Mouse (Mus musculus): ENCODE results near the gene C2cd2l. TPM values are rescaled to one million over a fixed set of nuclear protein-coding genes. Genes with fewer than 3 reads are reported as not detected.

The C2cd2l gene
- total and polyA plus RNA-seq, 3 experiments, result 6.3 to 35.8 (median 19.3) TPM

GRCm38 (mm10) chr9:44266478-44267226 is 53.4 kb downstream of the C2cd2l start:
- no peak overlapping the region for H3K4me3 ChIP-seq (ENCODE audit: low read depth, low read length)
- no peaks in the 10 kb centered on the region for H3K36me3 ChIP-seq (replicated peaks)
- peaks cover 2% of the 10 kb centered on the region; the same call in 1 of the 2 replicates for H3K9me3 ChIP-seq (replicated peaks)
- TF ChIP-seq GATA1 (IDR thresholded peaks at IDR 0.05; ENCODE audit: borderline replicate concordance, low read length) (no peak), GATA2 (IDR thresholded peaks at IDR 0.05; ENCODE audit: borderline replicate concordance, low read depth, low read length) (no peak), TAL1 (conservative IDR thresholded peaks at IDR 0.05; ENCODE audit: low read depth, low read length) (no peak), POLR2AphosphoS5 (IDR thresholded peaks at IDR 0.05; ENCODE audit: insufficient replicate concordance, low read depth, low read length) (no peak), CTCF (IDR thresholded peaks at IDR 0.05; ENCODE audit: low read depth, low read length) (no peak)
- H3K4me1 ChIP-seq (ENCODE audit: insufficient read depth, low read depth, low read length), result peaks cover 8% of the 10 kb centered on the region; the same call in 1 of the 2 replicates
- no peak for ATAC-seq (ENCODE audit: extremely low read depth, insufficient number of reproducible peaks, low FRiP score, poor library complexity, severe bottlenecking)
- peaks cover 28% of the 10 kb centered on the region for H3K27me3 ChIP-seq (ENCODE audit: insufficient read depth, low read length)
- no peak for DNase-seq (ENCODE audit: low spot score)

- H3K36me3 ChIP-seq (replicated peaks), result no peaks in the 10 kb centered on the region
- TF ChIP-seq TAL1 (conservative IDR thresholded peaks at IDR 0.05; ENCODE audit: low read depth, low read length), result no peak
- no peak for TF ChIP-seq GATA1 (IDR thresholded peaks at IDR 0.05; ENCODE audit: borderline replicate concordance, low read length)
- no peak for TF ChIP-seq POLR2AphosphoS5 (IDR thresholded peaks at IDR 0.05; ENCODE audit: insufficient replicate concordance, low read depth, low read length)
- TF ChIP-seq GATA2 (IDR thresholded peaks at IDR 0.05; ENCODE audit: borderline replicate concordance, low read depth, low read length), result no peak
- no peak for TF ChIP-seq CTCF (IDR thresholded peaks at IDR 0.05; ENCODE audit: low read depth, low read length)
- H3K4me3 ChIP-seq (ENCODE audit: low read depth, low read length), result no peak overlapping the region
- DNase-seq (ENCODE audit: low spot score) (no peak), ATAC-seq (ENCODE audit: extremely low read depth, insufficient number of reproducible peaks, low FRiP score, poor library complexity, severe bottlenecking) (no peak)
- peaks cover 46% of the 10 kb centered on the region for H3K27me3 ChIP-seq (ENCODE audit: insufficient read depth, low read length)
- H3K9me3 ChIP-seq (replicated peaks), result no peaks in the 10 kb centered on the region
- peaks cover 6% of the 10 kb centered on the region; the same call in 1 of the 2 replicates for H3K4me1 ChIP-seq (ENCODE audit: insufficient read depth, low read depth, low read length)
Measured at GRCm38 (mm10) chr9:44261388-44261787, 58.7 kb downstream of the C2cd2l start.

Other genes starting within 250 kb of the C2cd2l start
Only the 20 nearest of the 24 such genes appear.
- 40.6 and 46.9 TPM in 2 replicates for gene Rnf26, start 206.8 kb downstream of the C2cd2l start, total RNA-seq (2014; fragmentation: Nextera tagmentation)
- 10.5 and 11.4 TPM in 2 replicates for gene Rnf26, start 206.8 kb downstream of the C2cd2l start, total RNA-seq (2017)
- gene Rnf26, start 206.8 kb downstream of the C2cd2l start, polyA plus RNA-seq (2012), result 29.7 and 41.9 TPM in 2 replicates
- not detected in 2 replicates for gene Mcam, start 185.8 kb downstream of the C2cd2l start, total RNA-seq (2014; fragmentation: Nextera tagmentation)
- 0.06 and 0.16 TPM in 2 replicates for gene Mcam, start 185.8 kb downstream of the C2cd2l start, total RNA-seq (2017)
- not detected in 2 replicates for gene Mcam, start 185.8 kb downstream of the C2cd2l start, polyA plus RNA-seq (2012)
- gene Cbl, start 86.2 kb downstream of the C2cd2l start, total RNA-seq (2014; fragmentation: Nextera tagmentation), result 137 and 159 TPM in 2 replicates
- 23.6 and 25.5 TPM in 2 replicates for gene Cbl, start 86.2 kb downstream of the C2cd2l start, total RNA-seq (2017)
- gene Cbl, start 86.2 kb downstream of the C2cd2l start, polyA plus RNA-seq (2012), result 17.2 and 20.3 TPM in 2 replicates
- not detected in 2 replicates for gene Ccdc153, start 79.6 kb downstream of the C2cd2l start, total RNA-seq (2014; fragmentation: Nextera tagmentation)
- not detected in 2 replicates for gene Ccdc153, start 79.6 kb downstream of the C2cd2l start, total RNA-seq (2017)
- gene Ccdc153, start 79.6 kb downstream of the C2cd2l start, polyA plus RNA-seq (2012), result not detected in 2 replicates
- not detected in 2 replicates for gene Pdzd3, start 68.8 kb downstream of the C2cd2l start, total RNA-seq (2014; fragmentation: Nextera tagmentation)
- gene Pdzd3, start 68.8 kb downstream of the C2cd2l start, total RNA-seq (2017), result not detected in 2 replicates
- gene Pdzd3, start 68.8 kb downstream of the C2cd2l start, polyA plus RNA-seq (2012), result not detected in 2 replicates
- not detected in 2 replicates for gene Nlrx1, start 51.7 kb downstream of the C2cd2l start, total RNA-seq (2014; fragmentation: Nextera tagmentation)
- gene Nlrx1, start 51.7 kb downstream of the C2cd2l start, total RNA-seq (2017), result 0.05 TPM in 1 of 2 replicates, not detected in the other
- 0.02 and 0.03 TPM in 2 replicates for gene Nlrx1, start 51.7 kb downstream of the C2cd2l start, polyA plus RNA-seq (2012)
- gene Abcg4, start 31.7 kb downstream of the C2cd2l start, total RNA-seq (2014; fragmentation: Nextera tagmentation), result 29.1 and 58.5 TPM in 2 replicates
- 1.8 and 3.6 TPM in 2 replicates for gene Abcg4, start 31.7 kb downstream of the C2cd2l start, total RNA-seq (2017)
- gene Abcg4, start 31.7 kb downstream of the C2cd2l start, polyA plus RNA-seq (2012), result 18.4 and 20.3 TPM in 2 replicates
- gene Hinfp, start 14.6 kb downstream of the C2cd2l start, total RNA-seq (2014; fragmentation: Nextera tagmentation), result 26.3 and 46.1 TPM in 2 replicates
- 22.0 and 23.1 TPM in 2 replicates for gene Hinfp, start 14.6 kb downstream of the C2cd2l start, total RNA-seq (2017)
- 5.4 and 8.4 TPM in 2 replicates for gene Hinfp, start 14.6 kb downstream of the C2cd2l start, polyA plus RNA-seq (2012)
- gene Dpagt1, start 5.7 kb upstream of the C2cd2l start, total RNA-seq (2014; fragmentation: Nextera tagmentation), result 33.6 and 36.5 TPM in 2 replicates
- 11.8 and 12.3 TPM in 2 replicates for gene Dpagt1, start 5.7 kb upstream of the C2cd2l start, total RNA-seq (2017)
- gene Dpagt1, start 5.7 kb upstream of the C2cd2l start, polyA plus RNA-seq (2012), result 6.5 and 6.8 TPM in 2 replicates
- 227 and 235 TPM in 2 replicates for gene H2afx, start 14.4 kb upstream of the C2cd2l start, total RNA-seq (2014; fragmentation: Nextera tagmentation)
- gene H2afx, start 14.4 kb upstream of the C2cd2l start, total RNA-seq (2017), result 240 and 251 TPM in 2 replicates
- 762 and 998 TPM in 2 replicates for gene H2afx, start 14.4 kb upstream of the C2cd2l start, polyA plus RNA-seq (2012)
- gene Hmbs, start 23.9 kb upstream of the C2cd2l start, total RNA-seq (2014; fragmentation: Nextera tagmentation), result 82.7 and 175 TPM in 2 replicates
- gene Hmbs, start 23.9 kb upstream of the C2cd2l start, total RNA-seq (2017), result 108 and 148 TPM in 2 replicates
- 86.9 and 90.1 TPM in 2 replicates for gene Hmbs, start 23.9 kb upstream of the C2cd2l start, polyA plus RNA-seq (2012)
- 13.6 and 15.7 TPM in 2 replicates for gene Vps11, start 41.4 kb upstream of the C2cd2l start, total RNA-seq (2014; fragmentation: Nextera tagmentation)
- 26.4 and 27.0 TPM in 2 replicates for gene Vps11, start 41.4 kb upstream of the C2cd2l start, total RNA-seq (2017)
- 6.7 and 7.7 TPM in 2 replicates for gene Vps11, start 41.4 kb upstream of the C2cd2l start, polyA plus RNA-seq (2012)
- 51.8 and 55.8 TPM in 2 replicates for gene Hyou1, start 59.2 kb upstream of the C2cd2l start, total RNA-seq (2014; fragmentation: Nextera tagmentation)
- 31.2 and 36.6 TPM in 2 replicates for gene Hyou1, start 59.2 kb upstream of the C2cd2l start, total RNA-seq (2017)
- 21.1 and 27.9 TPM in 2 replicates for gene Hyou1, start 59.2 kb upstream of the C2cd2l start, polyA plus RNA-seq (2012)
- gene Slc37a4, start 76.6 kb upstream of the C2cd2l start, total RNA-seq (2014; fragmentation: Nextera tagmentation), result 10.0 and 16.0 TPM in 2 replicates
- gene Slc37a4, start 76.6 kb upstream of the C2cd2l start, total RNA-seq (2017), result 24.4 and 31.7 TPM in 2 replicates
- gene Slc37a4, start 76.6 kb upstream of the C2cd2l start, polyA plus RNA-seq (2012), result 10.4 and 11.8 TPM in 2 replicates
- 661 and 718 TPM in 2 replicates for gene Rps25, start 86.9 kb upstream of the C2cd2l start, total RNA-seq (2014; fragmentation: Nextera tagmentation)
- 2,498 and 2,521 TPM in 2 replicates for gene Rps25, start 86.9 kb upstream of the C2cd2l start, total RNA-seq (2017)
- gene Rps25, start 86.9 kb upstream of the C2cd2l start, polyA plus RNA-seq (2012), result 230 and 272 TPM in 2 replicates
- gene Trappc4, start 87.3 kb upstream of the C2cd2l start, total RNA-seq (2014; fragmentation: Nextera tagmentation), result 31.8 and 52.9 TPM in 2 replicates
- 69.1 and 71.4 TPM in 2 replicates for gene Trappc4, start 87.3 kb upstream of the C2cd2l start, total RNA-seq (2017)
- 6.3 and 9.6 TPM in 2 replicates for gene Trappc4, start 87.3 kb upstream of the C2cd2l start, polyA plus RNA-seq (2012)
- 32.2 and 34.4 TPM in 2 replicates for gene Ccdc84, start 98.3 kb upstream of the C2cd2l start, total RNA-seq (2014; fragmentation: Nextera tagmentation)
- gene Ccdc84, start 98.3 kb upstream of the C2cd2l start, total RNA-seq (2017), result 23.7 and 25.1 TPM in 2 replicates
- gene Ccdc84, start 98.3 kb upstream of the C2cd2l start, polyA plus RNA-seq (2012), result 10.2 and 10.4 TPM in 2 replicates
- not detected in 2 replicates for gene Foxr1, start 120.9 kb upstream of the C2cd2l start, total RNA-seq (2014; fragmentation: Nextera tagmentation)
- gene Foxr1, start 120.9 kb upstream of the C2cd2l start, total RNA-seq (2017), result 0.11 TPM in 1 of 2 replicates, not detected in the other
- not detected in 2 replicates for gene Foxr1, start 120.9 kb upstream of the C2cd2l start, polyA plus RNA-seq (2012)
- gene Upk2, start 134.7 kb upstream of the C2cd2l start, total RNA-seq (2014; fragmentation: Nextera tagmentation), result not detected in 2 replicates
- gene Upk2, start 134.7 kb upstream of the C2cd2l start, total RNA-seq (2017), result not detected in 2 replicates
- not detected in 2 replicates for gene Upk2, start 134.7 kb upstream of the C2cd2l start, polyA plus RNA-seq (2012)
- 0.15 TPM in 1 of 2 replicates, not detected in the other for gene Bcl9l, start 162.5 kb upstream of the C2cd2l start, total RNA-seq (2014; fragmentation: Nextera tagmentation)
- gene Bcl9l, start 162.5 kb upstream of the C2cd2l start, total RNA-seq (2017), result 0.16 and 0.17 TPM in 2 replicates
- gene Bcl9l, start 162.5 kb upstream of the C2cd2l start, polyA plus RNA-seq (2012), result 0.09 and 0.14 TPM in 2 replicates